Mouse (Mus musculus) CH12F3 (cell line): Measurements from ENCODE around the gene Itgad.

ENCODE experiments used
- in situ Hi-C: fragments of 300-500 bp; cut with MboI; formaldehyde crosslinking; loops from 2 replicates; pipeline ENCODE4 v1.14.3; 2020; ENCODE audit warnings: low sequenced_read_pairs

Itgad gene

DNA sequence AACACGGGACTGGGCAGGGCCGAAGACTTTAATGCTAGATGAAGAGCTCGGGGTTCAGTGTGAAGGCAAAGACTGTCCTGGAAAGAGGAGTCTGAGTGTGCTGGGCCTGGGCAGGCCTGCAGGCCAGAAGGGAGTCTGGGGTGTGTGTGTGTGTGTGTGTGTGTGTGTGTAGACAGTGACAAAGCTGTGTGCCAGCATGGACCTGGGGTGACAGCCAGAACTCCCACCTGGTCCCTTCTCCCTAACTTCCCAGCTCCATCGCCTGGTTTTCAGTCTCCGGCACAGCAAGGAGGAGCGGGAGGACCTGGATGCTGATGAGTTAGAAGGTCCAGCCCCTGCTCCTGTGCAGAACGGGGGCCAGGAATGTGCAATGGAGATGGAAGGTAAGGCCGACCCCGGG is 117.3 kb downstream of the Itgad start:
- in situ Hi-C loops, result no loop called here
